11 mouse cellular contexts compared by ENCODE assay signal in genomic region chr11:54958571-54959073, GRCm38 (mm10). TPM values are rescaled to one million over a fixed set of nuclear protein-coding genes. Genes with fewer than 3 reads are reported as not detected.
A peak's percentile ranks its signal among the peaks of the same experiment; 100 is the strongest.
DNase-seq lines count a peak whose midpoint lies in the region; ATAC-seq and TF ChIP-seq lines count a peak whose summit lies in the region.
"Had no signal": no experiment of that assay in that cellular context is flagged by ENCODE, and none has a peak within 500 bp of the region (broad histone marks: within the 10 kb centered on the region; RNA-seq: fewer than 3 reads in every experiment).

No protein-coding gene starts in this region.

- no peak for TF ChIP-seq CTCF in heart, adult 2 months (IDR thresholded peaks at IDR 0.05)
- no peak for TF ChIP-seq CTCF in lung, adult 2 months (IDR thresholded peaks at IDR 0.05; ENCODE audit: insufficient read depth, low read length)

- H3K36me3 ChIP-seq in heart, embryonic 16.5 days (ENCODE audit: control insufficient read depth, insufficient read depth): no peaks in the 10 kb centered on the region
- H3K36me3 ChIP-seq in heart, adult 2 months (ENCODE audit: control insufficient read depth, insufficient read depth, low read length): no peaks in the 10 kb centered on the region
- H3K36me3 ChIP-seq in forebrain, embryonic 14.5 days (ENCODE audit: control insufficient read depth, insufficient read depth, low read length): no peaks in the 10 kb centered on the region
- H3K36me3 ChIP-seq: embryonic facial prominence, embryonic 12.5 days; midbrain, embryonic 10.5 days had no signal

- 12% methylated on average over 3 of the region's 3 CpGs for WGBS in heart, embryonic 16.5 days
- WGBS in heart, adult 2 months: 21% methylated on average over 3 of the region's 3 CpGs
- 26% methylated on average over 3 of the region's 3 CpGs for WGBS in lung, adult 2 months
- WGBS in forebrain, embryonic 14.5 days: 56% methylated on average over 3 of the region's 3 CpGs

- H3K4me3 ChIP-seq in heart, embryonic 16.5 days (ENCODE audit: low read length): no peak overlapping the region
- H3K4me3 ChIP-seq in heart, adult 2 months: no peak overlapping the region
- no peak overlapping the region for H3K4me3 ChIP-seq in lung, adult 2 months (replicated peaks; ENCODE audit: extremely low read depth, low read depth, low read length)
- H3K4me3 ChIP-seq in forebrain, embryonic 14.5 days (ENCODE audit: low read depth, low read length): no peak overlapping the region
- H3K4me3 ChIP-seq: embryonic facial prominence, embryonic 12.5 days; left cerebral cortex, adult 2 months; midbrain, embryonic 10.5 days had no signal

- no peaks in the 10 kb centered on the region for H3K9me3 ChIP-seq in heart, embryonic 16.5 days (replicated peaks; ENCODE audit: control insufficient read depth, low read length)
- H3K9me3 ChIP-seq in forebrain, embryonic 14.5 days (replicated peaks; ENCODE audit: control insufficient read depth, low read length): no peaks in the 10 kb centered on the region
- H3K9me3 ChIP-seq: embryonic facial prominence, embryonic 12.5 days; midbrain, embryonic 10.5 days had no signal

- H3K27ac ChIP-seq in heart, embryonic 16.5 days (ENCODE audit: low read length): peak overlapping the region; percentile 47
- H3K27ac ChIP-seq in heart, adult 2 months: no peak overlapping the region
- H3K27ac ChIP-seq in forebrain, embryonic 14.5 days (ENCODE audit: low read depth, low read length): no peak overlapping the region
- H3K27ac ChIP-seq: embryonic facial prominence, embryonic 12.5 days; left cerebral cortex, adult 2 months; midbrain, embryonic 10.5 days had no signal

- no peak overlapping the region for H3K4me2 ChIP-seq in heart, embryonic 16.5 days (ENCODE audit: low read depth, low read length)
- H3K4me2 ChIP-seq in forebrain, embryonic 14.5 days (ENCODE audit: low read length): no peak overlapping the region
- H3K4me2 ChIP-seq: embryonic facial prominence, embryonic 12.5 days had no signal

- TF ChIP-seq POLR2A in heart, adult 2 months (IDR thresholded peaks at IDR 0.05; ENCODE audit: insufficient read depth, low read depth, low read length): no peak
- TF ChIP-seq POLR2A in lung, adult 2 months (IDR thresholded peaks at IDR 0.05; ENCODE audit: borderline replicate concordance, extremely low read depth, low read depth, low read length): no peak

- H3K9ac ChIP-seq in heart, embryonic 16.5 days (ENCODE audit: low read length): no peak overlapping the region; the same call in 1 of the 2 replicates
- H3K9ac ChIP-seq in heart, adult 2 months (ENCODE audit: low read depth, low read length): no peak overlapping the region
- no peak overlapping the region for H3K9ac ChIP-seq in forebrain, embryonic 14.5 days (ENCODE audit: low read length)
- H3K9ac ChIP-seq: embryonic facial prominence, embryonic 12.5 days had no signal

- intact Hi-C loops in heart, adult 2 months (cut with DNase I): no loop called here

- no peak for TF ChIP-seq EP300 in heart, adult 2 months (IDR thresholded peaks at IDR 0.05; ENCODE audit: insufficient read depth, low read depth, low read length)

- H3K27me3 ChIP-seq in heart, embryonic 16.5 days (ENCODE audit: control insufficient read depth, insufficient read depth, low read length): no peaks in the 10 kb centered on the region
- H3K27me3 ChIP-seq in heart, adult 2 months (ENCODE audit: control insufficient read depth, insufficient read depth, low read length): no peaks in the 10 kb centered on the region
- no peaks in the 10 kb centered on the region for H3K27me3 ChIP-seq in forebrain, embryonic 14.5 days (replicated peaks; ENCODE audit: control insufficient read depth, insufficient read depth, low read length)
- H3K27me3 ChIP-seq: embryonic facial prominence, embryonic 12.5 days had no signal

- no peaks in the 10 kb centered on the region for H3K79me2 ChIP-seq in heart, adult 2 months (replicated peaks; ENCODE audit: control insufficient read depth, insufficient read depth, low read length)

- H3K4me1 ChIP-seq in heart, embryonic 16.5 days (ENCODE audit: control insufficient read depth, insufficient read depth, low read length): peaks cover 40% of the 10 kb centered on the region
- peaks cover 6% of the 10 kb centered on the region for H3K4me1 ChIP-seq in heart, adult 2 months (ENCODE audit: control insufficient read depth, insufficient read depth, low read length)
- peaks cover 7% of the 10 kb centered on the region for H3K4me1 ChIP-seq in lung, adult 2 months (ENCODE audit: control insufficient read depth, insufficient read depth, low read length)
- H3K4me1 ChIP-seq in forebrain, embryonic 14.5 days (ENCODE audit: control insufficient read depth, insufficient read depth, low read length): peaks cover 3% of the 10 kb centered on the region; the same call in 1 of the 2 replicates

- ATAC-seq in heart, embryonic 16.5 days (replicated peaks; ENCODE audit: extremely low read depth, insufficient read depth, low FRiP score): no peak
- ATAC-seq in forebrain, embryonic 14.5 days: no peak

- no peak for DNase-seq in heart, adult 2 months
- DNase-seq in WW6 (ENCODE audit: low read depth, low spot score): peak; percentile 40
- peak; percentile 46 for DNase-seq in lung, adult 2 months
- DNase-seq in thymus, postnatal 0 days (ENCODE audit: low spot score): peak; percentile 78
- DNase-seq in kidney, adult 8-10 months: no peak
- no peak for DNase-seq in kidney, adult 18-20 months
- no peak for DNase-seq in forebrain, embryonic 14.5 days (ENCODE audit: low spot score)

RNA-seq across cellular contexts. Expression of gene Tnip1, which starts 4.1 kb away (rescaled TPM):
- 20.0 and 24.7 TPM in 2 replicates for polyA plus RNA-seq in heart, embryonic 16.5 days (2015; fragmentation: Nextera tagmentation; extraction: Ambion mirVana)
- 10 to 100 TPM; 25.9 to 34.4 TPM for total RNA-seq in heart, adult 2 months (2021)
- polyA plus RNA-seq in heart, adult 2 months (2012; rRNA removed): 26.6 and 31.9 TPM in 2 replicates
- polyA plus RNA-seq in lung, adult 2 months (2012; rRNA removed): 43.9 and 47.2 TPM in 2 replicates
- polyA plus RNA-seq in thymus, postnatal 0 days (2015; fragmentation: Nextera tagmentation; extraction: Ambion mirVana): 40.6 and 40.8 TPM in 2 replicates
- polyA plus RNA-seq in forebrain, embryonic 14.5 days (2014; fragmentation: Nextera tagmentation; extraction: Ambion mirVana): 8.1 and 9.6 TPM in 2 replicates

RNA-seq across cellular contexts. Expression of gene Gpx3, which starts 56.4 kb away (rescaled TPM):
- 771 and 1,022 TPM in 2 replicates for polyA plus RNA-seq in heart, embryonic 16.5 days (2015; fragmentation: Nextera tagmentation; extraction: Ambion mirVana)
- 100 to 1,000 TPM; 219 to 246 TPM for total RNA-seq in heart, adult 2 months (2021)
- 362 and 401 TPM in 2 replicates for polyA plus RNA-seq in heart, adult 2 months (2012; rRNA removed)
- polyA plus RNA-seq in lung, adult 2 months (2012; rRNA removed): 693 and 908 TPM in 2 replicates
- 17.0 and 20.4 TPM in 2 replicates for polyA plus RNA-seq in thymus, postnatal 0 days (2015; fragmentation: Nextera tagmentation; extraction: Ambion mirVana)
- 19.4 and 24.4 TPM in 2 replicates for polyA plus RNA-seq in forebrain, embryonic 14.5 days (2014; fragmentation: Nextera tagmentation; extraction: Ambion mirVana)

Comparison
In these comparisons a context has a peak if more than half of its experiments do, and no peak if none do; other contexts are left out.
1. DNase-seq: peak in WW6 (single experiment), lung, adult 2 months (single experiment) and thymus, postnatal 0 days (single experiment); none in heart, adult 2 months (0 of 2), kidney, adult 8-10 months (0 of 2), kidney, adult 18-20 months (single experiment) and forebrain, embryonic 14.5 days (single experiment).
2. RNA of gene Gpx3, which starts 56.4 kb away (polyA plus RNA-seq): 771 to 1,022 TPM in heart, embryonic 16.5 days, 693 to 908 TPM in lung, adult 2 months and 362 to 401 TPM in heart, adult 2 months; 19.4 to 24.4 TPM in forebrain, embryonic 14.5 days and 17.0 to 20.4 TPM in thymus, postnatal 0 days; every median in the first group is over 10 times any median in the second.